Mouse (Mus musculus) kidney, postnatal 0 days (tissue): ENCODE measurements around the gene Galnt18. TPM values are rescaled to one million over a fixed set of nuclear protein-coding genes. Genes with fewer than 3 reads are reported as not detected.

Source experiments
- ATAC-seq: fragments of 200-750 bp; cut with Nextera tagmentation; replicated peaks from 2 replicates; pipeline ENCODE4 v1.8.0; 2017; ENCODE audit warnings: low read depth, moderate number of reproducible peaks, moderate TSS enrichment, moderate library complexity; ENCODE audit not compliant: low FRiP score
- DNase-seq: peaks from one replicate; pipeline ENCODE4 v3.0.0-alpha.2; 2016; ENCODE audit warnings: low spot score
- H3K27ac ChIP-seq: fragments of 300-500 bp; sonication (generic); 2 replicates; pipeline ENCODE4 v1.5.1; 2014; ENCODE audit warnings: mild to moderate bottlenecking
- H3K27me3 ChIP-seq: fragments of 300-500 bp; sonication (generic); 2 replicates; pipeline ENCODE4 v1.6.1; 2014; ENCODE audit warnings: low read length, mixed read lengths; ENCODE audit not compliant: insufficient read depth
- H3K36me3 ChIP-seq: fragments of 300-500 bp; sonication (generic); 2 replicates; pipeline ENCODE4 v1.6.1; 2014; ENCODE audit warnings: low read length, mixed read lengths; ENCODE audit not compliant: insufficient read depth
- H3K4me1 ChIP-seq: fragments of 300-500 bp; sonication (generic); replicated peaks from 2 replicates; pipeline ENCODE4 v1.6.1; 2014; ENCODE audit warnings: antibody characterized with exemption, low read length, mixed read lengths; ENCODE audit not compliant: insufficient read depth
- H3K4me2 ChIP-seq: fragments of 300-500 bp; sonication (generic); 2 replicates; pipeline ENCODE4 v1.6.1; 2014; ENCODE audit warnings: mild to moderate bottlenecking, low read length, moderate library complexity, mixed read lengths
- H3K4me3 ChIP-seq: fragments of 300-500 bp; sonication (generic); replicated peaks from 2 replicates; pipeline ENCODE4 v1.5.1; 2014; ENCODE audit warnings: low read depth, low read length
- H3K9ac ChIP-seq: fragments of 300-500 bp; sonication (generic); 2 replicates; pipeline ENCODE4 v1.6.1; 2014; ENCODE audit warnings: low read depth, low read length
- H3K9me3 ChIP-seq: fragments of 300-500 bp; sonication (generic); replicated peaks from 2 replicates; pipeline ENCODE4 v1.6.1; 2016; ENCODE audit warnings: low read length, inconsistent platforms, mixed read lengths
- CTCF ChIP-seq: IDR thresholded peaks from 2 replicates; pipeline ENCODE4 v1.5.1; 2016; ENCODE audit warnings: antibody characterized with exemption, low read depth, mild to moderate bottlenecking, moderate library complexity
- WGBS: fragments of 180-500 bp; shearing (Covaris S2); extraction: QIAGEN DNeasy Blood & Tissue Kit; methylation state at CpG from one replicate; pipeline ENCODE4 v1.1.7; 2014; 5-methylcytosine and 5-hydroxymethylcytosine counted together
- polyA plus RNA-seq: library from polyadenylated mRNA; unstranded; fragments of >200 nt; fragmentation: Nextera tagmentation; extraction: Ambion mirVana; gene quantifications from 2 replicates; pipeline ENCODE4 v1.2.1, GENCODE M21; 2015

The Galnt18 gene
- polyA plus RNA-seq, 1 experiment from 2014 or later, result 52.1 TPM

DNA sequence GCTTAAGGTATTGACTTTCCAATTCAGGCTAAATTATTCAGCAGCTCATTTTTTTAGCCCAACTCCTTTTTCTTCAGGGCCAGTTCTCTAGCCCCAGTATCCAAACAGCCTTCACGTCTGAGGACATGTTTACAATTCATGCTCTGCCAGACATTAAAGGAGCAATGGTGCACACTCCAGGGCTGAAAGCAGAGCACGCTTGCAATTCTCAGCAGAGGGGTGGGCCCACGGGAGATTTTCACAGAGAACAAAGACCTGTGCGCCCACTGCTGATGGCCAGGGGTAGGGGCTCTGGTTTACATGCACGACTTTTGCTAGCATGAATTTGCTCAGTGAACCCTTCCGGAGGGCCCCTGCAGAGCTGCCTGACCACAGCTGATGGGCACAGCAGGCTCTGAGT is 11.6 kb upstream of the Galnt18 start:
- Histone ChIP-seq H3K27me3 (no peaks in the 10 kb centered on the region), H3K4me2 (no peak overlapping the region), H3K36me3 (no peaks in the 10 kb centered on the region), H3K4me3 (no peak overlapping the region), H3K9ac (no peak overlapping the region), H3K4me1 (0 out of 2 replicates have a peak, but pooled peaks cover 7% of the 10 kb centered on the region), H3K27ac (no peak overlapping the region), H3K9me3 (no peaks in the 10 kb centered on the region)
- no peak for TF ChIP-seq CTCF
- ATAC-seq (no peak), DNase-seq (no peak)
- 41% methylated on average over 6 of the region's 6 CpGs for WGBS

DNA sequence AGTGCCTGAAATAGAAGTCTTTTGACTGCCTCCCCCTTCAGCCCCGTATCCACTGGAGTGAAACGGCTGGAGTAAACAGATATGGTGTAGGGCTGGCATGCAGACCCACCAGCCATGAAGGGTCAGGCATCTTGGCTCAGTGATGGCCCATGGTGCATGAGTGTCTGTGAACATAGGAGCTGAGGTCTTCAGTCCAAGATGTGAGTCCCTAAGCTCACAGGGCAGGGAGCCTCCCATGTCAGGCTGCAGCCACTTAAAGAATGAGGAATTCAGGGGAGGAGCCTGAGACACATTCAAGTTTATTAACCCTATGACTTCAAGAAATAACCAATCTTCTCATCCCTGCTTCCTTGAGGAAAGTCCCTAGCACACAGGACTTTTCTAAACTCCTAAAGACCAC is 8.1 kb upstream of the Galnt18 start:
- H3K36me3 ChIP-seq, result no peaks in the 10 kb centered on the region
- H3K9me3 ChIP-seq, result no peaks in the 10 kb centered on the region
- H3K4me3 ChIP-seq, result no peak overlapping the region
- H3K4me2 ChIP-seq, result no peak overlapping the region
- no peaks in the 10 kb centered on the region for H3K27me3 ChIP-seq
- H3K27ac ChIP-seq, result no peak overlapping the region
- no peak for TF ChIP-seq CTCF
- peak; percentile 40 for DNase-seq
- ATAC-seq, result no peak
- 23% methylated on average over 2 of the region's 2 CpGs for WGBS
- no peak overlapping the region for H3K9ac ChIP-seq
- H3K4me1 ChIP-seq, result 0 out of 2 replicates have a peak, but pooled peaks cover 7% of the 10 kb centered on the region

- Histone ChIP-seq H3K4me3 (no peak overlapping the region), H3K9me3 (no peaks in the 10 kb centered on the region), H3K9ac (no peak overlapping the region), H3K27me3 (no peaks in the 10 kb centered on the region), H3K4me1 (0 out of 2 replicates have a peak, but pooled peaks cover 7% of the 10 kb centered on the region), H3K36me3 (no peaks in the 10 kb centered on the region), H3K4me2 (no peak overlapping the region), H3K27ac (no peak overlapping the region)
- no peak for TF ChIP-seq CTCF
- 83% methylated on average over 8 of the region's 8 CpGs for WGBS
- DNase-seq, result no peak
- ATAC-seq, result no peak
Observed at GRCm38 (mm10) chr7:111785478-111785877, 5.7 kb upstream of the Galnt18 start.

DNA sequence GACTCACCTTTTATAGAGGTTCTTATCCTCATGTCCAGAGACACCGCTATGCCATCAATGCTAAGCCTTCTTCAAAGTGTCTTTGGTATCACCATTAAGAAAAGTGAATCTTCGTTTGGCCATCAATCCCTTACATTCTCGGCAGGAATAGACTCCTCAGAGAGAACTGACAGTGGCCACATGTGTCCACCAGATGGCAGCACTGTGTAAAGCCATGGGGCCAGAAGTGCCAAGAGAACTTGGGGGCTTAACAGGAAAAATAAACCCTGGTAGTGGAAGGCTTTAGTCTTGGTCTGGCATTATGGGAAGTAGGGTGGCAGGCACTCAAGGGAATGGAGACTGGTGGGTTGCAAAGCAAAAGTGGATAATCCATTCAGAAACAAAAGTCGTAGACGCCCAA is 2.3 kb upstream of the Galnt18 start:
- Histone ChIP-seq H3K27ac (no peak overlapping the region), H3K4me3 (no peak overlapping the region), H3K4me1 (peaks cover 6% of the 10 kb centered on the region; the same call in 1 of the 2 replicates), H3K9ac (no peak overlapping the region), H3K4me2 (no peak overlapping the region), H3K36me3 (no peaks in the 10 kb centered on the region), H3K9me3 (no peaks in the 10 kb centered on the region), H3K27me3 (no peaks in the 10 kb centered on the region)
- 59% methylated on average over 5 of the region's 5 CpGs for WGBS
- TF ChIP-seq CTCF, result peak; percentile 97
- ATAC-seq, result no peak
- peak; percentile 78 for DNase-seq

DNA sequence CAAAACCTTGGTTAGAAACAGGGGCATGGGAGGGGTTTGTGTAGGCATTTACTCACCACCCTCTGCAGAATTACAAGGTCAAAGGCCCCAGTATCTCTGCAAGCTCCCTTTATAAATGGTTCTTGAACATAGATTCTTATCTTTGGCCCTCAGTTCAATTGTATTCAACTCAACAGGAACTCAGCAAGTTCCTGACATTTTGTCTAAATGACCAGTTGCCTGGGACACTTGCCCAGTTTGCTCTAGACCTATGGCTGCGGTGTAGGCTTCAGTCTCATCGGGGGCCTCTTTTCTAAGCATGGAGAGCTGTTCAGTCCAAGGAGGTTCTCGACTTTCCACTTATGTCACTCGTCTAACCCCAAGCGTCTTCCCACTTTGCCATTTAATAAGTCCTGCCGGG is 1.5 kb upstream of the Galnt18 start:
- TF ChIP-seq CTCF, result no peak
- Histone ChIP-seq H3K9me3 (no peaks in the 10 kb centered on the region), H3K36me3 (no peaks in the 10 kb centered on the region), H3K9ac (no peak overlapping the region), H3K27me3 (no peaks in the 10 kb centered on the region), H3K4me3 (no peak overlapping the region), H3K4me1 (peaks cover 6% of the 10 kb centered on the region; the same call in 1 of the 2 replicates), H3K27ac (0 out of 2 replicates have a peak overlapping the region, but pooled peaks have one; percentile 27), H3K4me2 (no peak overlapping the region)
- DNase-seq (peak; percentile 19), ATAC-seq (no peak)
- 61% methylated on average over 6 of the region's 6 CpGs for WGBS

- H3K4me3 ChIP-seq, result peak overlapping the region; percentile 54
- no peaks in the 10 kb centered on the region for H3K9me3 ChIP-seq
- no peaks in the 10 kb centered on the region for H3K27me3 ChIP-seq
- H3K4me2 ChIP-seq, result peak overlapping the region; percentile 92
- H3K27ac ChIP-seq, result peak overlapping the region; percentile 68; the same call in 1 of the 2 replicates
- no peaks in the 10 kb centered on the region for H3K36me3 ChIP-seq
- 11% methylated on average over 27 of the region's 27 CpGs for WGBS
- ATAC-seq (no peak), DNase-seq (peak; percentile 61)
- peaks cover 6% of the 10 kb centered on the region for H3K4me1 ChIP-seq
- peak overlapping the region; percentile 50 for H3K9ac ChIP-seq
- no peak for TF ChIP-seq CTCF
Observed at GRCm38 (mm10) chr7:111778789-111779503, 831 bp downstream of the Galnt18 start.
